Mouse (Mus musculus) erythroblast, embryonic 14.5 days (primary cell): ENCODE results near the gene Fbxw5.

Source experiments
- GATA1 ChIP-seq: IDR thresholded peaks from 2 replicates; pipeline ENCODE4 v1.6.1; 2012; ENCODE audit warnings: low read length, inconsistent platforms, mixed read lengths
- TAL1 ChIP-seq: IDR thresholded peaks from 3 replicates; pipeline ENCODE4 v1.6.1; 2012; ENCODE audit warnings: low read length, inconsistent platforms, mixed read lengths

GRCm38 (mm10) chr2:25477967-25478675 lies 22.4 kb upstream of the Fbxw5 start:
- TF ChIP-seq TAL1 (no peak), GATA1 (no peak)
